Mouse (Mus musculus) liver, embryonic 14.5 days (tissue): ENCODE measurements at regions not wholly inside any gene's neighbourhood (a gene's known extent, or its start where the extent isn't known, plus 50 kb on each side); places are given as distances from the start of the nearest gene placed in this dataset.

Experiments
- ATAC-seq: fragments of 200-750 bp; cut with Nextera tagmentation; 2 replicates; pipeline ENCODE4 v1.8.0; 2017; ENCODE audit warnings: moderate number of reproducible peaks, mild to moderate bottlenecking, moderate library complexity; ENCODE audit not compliant: insufficient read depth
- DNase-seq, 3 experiments: peaks; one replicate each; pipeline ENCODE4 v3.0.0-alpha.2; 2012 to 2013; ENCODE audit warnings: low read depth in 3 of 3, low spot score in 3 of 3
- H3K27ac ChIP-seq: fragments of 300-500 bp; sonication (generic); 2 replicates; pipeline ENCODE4 v1.5.1; 2014; ENCODE audit warnings: moderate library complexity, mild to moderate bottlenecking, control low read depth, inconsistent platforms
- H3K27me3 ChIP-seq: fragments of 300-500 bp; sonication (generic); 2 replicates; pipeline ENCODE4 v1.6.1; 2014; ENCODE audit warnings: mild to moderate bottlenecking, low read length, moderate library complexity; ENCODE audit not compliant: control insufficient read depth, insufficient read depth
- H3K36me3 ChIP-seq: fragments of 300-500 bp; sonication (generic); replicated peaks from 2 replicates; pipeline ENCODE4 v1.6.1; 2014; ENCODE audit warnings: low read depth; ENCODE audit not compliant: control insufficient read depth, insufficient read depth
- H3K4me1 ChIP-seq, 2 experiments: fragments of 200-500 bp in 1 of 2; fragments of 300-500 bp in 1 of 2; sonication (generic) in 1 of 2; replicated peaks; 2 replicates each; pipeline ENCODE4 v1.6.1; 2012 to 2014; ENCODE audit warnings: antibody characterized with exemption in 1 of 2, inconsistent platforms in 1 of 2, low read length in 1 of 2; ENCODE audit not compliant: control insufficient read depth in 2 of 2, insufficient read depth in 2 of 2
- H3K4me2 ChIP-seq: fragments of 300-500 bp; sonication (generic); 2 replicates; pipeline ENCODE4 v1.6.1; 2014; ENCODE audit warnings: low read depth, mild to moderate bottlenecking, control low read depth, moderate library complexity
- H3K4me3 ChIP-seq, 2 experiments: fragments of 200-500 bp in 1 of 2; fragments of 300-500 bp in 1 of 2; sonication (generic) in 1 of 2; 2 replicates each; pipeline ENCODE4 v1.5.1; 2012 to 2014; ENCODE audit warnings: low read depth in 2 of 2, low read length in 2 of 2, mild to moderate bottlenecking in 2 of 2, control low read depth in 1 of 2, inconsistent platforms in 1 of 2, moderate library complexity in 1 of 2; ENCODE audit not compliant: insufficient read depth in 1 of 2
- H3K9ac ChIP-seq: fragments of 300-500 bp; sonication (generic); replicated peaks from 2 replicates; pipeline ENCODE4 v1.6.1; 2014; ENCODE audit warnings: mild to moderate bottlenecking, control low read depth, moderate library complexity
- H3K9me3 ChIP-seq: fragments of 300-500 bp; sonication (generic); 2 replicates; pipeline ENCODE4 v1.6.1; 2016; ENCODE audit warnings: low read length, mixed read lengths; ENCODE audit not compliant: control insufficient read depth
- CTCF ChIP-seq: IDR thresholded peaks from 2 replicates; pipeline ENCODE4 v1.5.1; 2016; ENCODE audit warnings: antibody characterized with exemption, low read depth, control low read depth
- EP300 ChIP-seq: IDR thresholded peaks from 2 replicates; pipeline ENCODE4 v1.6.1; 2016; ENCODE audit warnings: antibody characterized with exemption, low read depth
- WGBS: fragments of 180-500 bp; shearing (Covaris S2); extraction: QIAGEN DNeasy Blood & Tissue Kit; methylation state at CpG from one replicate; pipeline ENCODE4 v1.1.7; 2014; ENCODE audit not compliant: insufficient replicate concordance; 5-methylcytosine and 5-hydroxymethylcytosine counted together

GRCm38 (mm10) chr8:115441323-115441722, 266.3 kb downstream of the Maf start:
- ATAC-seq (no peak), DNase-seq (no peak)
- Histone ChIP-seq H3K9me3 (no peaks in the 10 kb centered on the region), H3K4me3 (no peak overlapping the region), H3K36me3 (no peaks in the 10 kb centered on the region), H3K4me1 (peaks cover 0 to 4% of the 10 kb centered on the region in 2 experiments; a peak in 2 of 4 replicates), H3K27me3 (no peaks in the 10 kb centered on the region), H3K27ac (no peak overlapping the region), H3K9ac (no peak overlapping the region), H3K4me2 (no peak overlapping the region)
- whole genome bisulfite sequencing: 52% methylated on average over 6 of the region's 6 CpGs
- TF ChIP-seq EP300: no peak
- no peak for TF ChIP-seq CTCF

GRCm38 (mm10) chr8:115440151-115440550, 267.4 kb downstream of the Maf start:
- H3K4me3 ChIP-seq: no peak overlapping the region
- H3K27ac ChIP-seq: no peak overlapping the region
- H3K36me3 ChIP-seq: no peaks in the 10 kb centered on the region
- no peak overlapping the region for H3K4me2 ChIP-seq
- peaks cover 0 to 4% of the 10 kb centered on the region in 2 experiments; a peak in 2 of 4 replicates for H3K4me1 ChIP-seq
- no peak overlapping the region for H3K9ac ChIP-seq
- WGBS: 55% methylated on average over 3 of the region's 3 CpGs
- H3K27me3 ChIP-seq: no peaks in the 10 kb centered on the region
- ATAC-seq (no peak), DNase-seq (no peak)
- TF ChIP-seq EP300: no peak
- TF ChIP-seq CTCF: no peak
- no peaks in the 10 kb centered on the region for H3K9me3 ChIP-seq

GRCm38 (mm10) chr8:115439512-115439911, 268.1 kb downstream of the Maf start:
- no peaks in the 10 kb centered on the region for H3K36me3 ChIP-seq
- TF ChIP-seq CTCF: no peak
- TF ChIP-seq EP300: no peak
- WGBS: 65% methylated on average over 5 of the region's 5 CpGs
- no peak for DNase-seq
- no peak overlapping the region for H3K4me3 ChIP-seq
- no peaks in the 10 kb centered on the region for H3K27me3 ChIP-seq
- H3K4me1 ChIP-seq: peaks cover 0 to 4% of the 10 kb centered on the region in 2 experiments; a peak in 2 of 4 replicates
- H3K4me2 ChIP-seq: no peak overlapping the region
- H3K9me3 ChIP-seq: no peaks in the 10 kb centered on the region
- no peak overlapping the region for H3K9ac ChIP-seq
- H3K27ac ChIP-seq: no peak overlapping the region
- no peak for ATAC-seq

GRCm38 (mm10) chr8:115437956-115438355, 269.6 kb downstream of the Maf start:
- TF ChIP-seq EP300 (no peak), CTCF (no peak)
- Histone ChIP-seq H3K27me3 (no peaks in the 10 kb centered on the region), H3K4me1 (peaks cover 0 to 4% of the 10 kb centered on the region in 2 experiments; a peak in 2 of 4 replicates), H3K9me3 (no peaks in the 10 kb centered on the region), H3K27ac (no peak overlapping the region), H3K36me3 (no peaks in the 10 kb centered on the region), H3K4me3 (no peak overlapping the region), H3K4me2 (no peak overlapping the region), H3K9ac (no peak overlapping the region)
- DNase-seq (no peak), ATAC-seq (no peak)
- 66% methylated on average over 9 of the region's 9 CpGs for WGBS

GRCm38 (mm10) chr8:115436356-115436721, 271.3 kb downstream of the Maf start:
- no peaks in the 10 kb centered on the region for H3K9me3 ChIP-seq
- DNase-seq: no peak
- H3K9ac ChIP-seq: no peak overlapping the region
- H3K27me3 ChIP-seq: no peaks in the 10 kb centered on the region
- no peaks in the 10 kb centered on the region for H3K36me3 ChIP-seq
- no peak for ATAC-seq
- peaks cover 0 to 4% of the 10 kb centered on the region in 2 experiments; a peak in 2 of 4 replicates for H3K4me1 ChIP-seq
- H3K27ac ChIP-seq: no peak overlapping the region
- no peak overlapping the region for H3K4me3 ChIP-seq
- TF ChIP-seq EP300 (no peak), CTCF (no peak)
- WGBS: 45% methylated on average over 4 of the region's 4 CpGs
- H3K4me2 ChIP-seq: no peak overlapping the region
